8 mouse cellular contexts compared by ENCODE assay signal in genomic region chr9:108461181-108461631, GRCm38 (mm10). TPM values are rescaled to one million over a fixed set of nuclear protein-coding genes. Genes with fewer than 3 reads are reported as not detected.
DNase-seq lines count a peak whose midpoint lies in the region; ATAC-seq lines count a peak whose summit lies in the region.

TSS of gene Klhdc8b (minus strand) at chr9:108461581.

- DNase-seq in thymus, postnatal 0 days (ENCODE audit: low spot score), result no peak
- no peak for DNase-seq in thymus, postnatal 10 days (ENCODE audit: low spot score in 2 of 2)
- DNase-seq in intestine, embryonic 14.5 days (ENCODE audit: low spot score), result peak; percentile 57
- peak; percentile 38 for DNase-seq in retina, postnatal 1 day
- DNase-seq in spleen, postnatal 14 days (ENCODE audit: low spot score in 2 of 2), result no peak
- no peak for DNase-seq in testis, postnatal 14 days (ENCODE audit: low spot score)

- peaks cover 12% of the 10 kb centered on the region for H3K4me1 ChIP-seq in embryonic facial prominence, embryonic 12.5 days
- H3K4me1 ChIP-seq in intestine, embryonic 14.5 days (replicated peaks; ENCODE audit: control insufficient read depth, insufficient read depth, low read length), result peaks cover 19% of the 10 kb centered on the region
- peaks cover 12% of the 10 kb centered on the region for H3K4me1 ChIP-seq in limb, embryonic 12.5 days (replicated peaks)

- H3K4me3 ChIP-seq in embryonic facial prominence, embryonic 12.5 days, result peak within 1 kb of the TSS; percentile 95
- H3K4me3 ChIP-seq in intestine, embryonic 14.5 days (ENCODE audit: low read depth, low read length), result peak within 1 kb of the TSS; percentile 56
- H3K4me3 ChIP-seq in limb, embryonic 12.5 days (replicated peaks), result peak within 1 kb of the TSS; percentile 91

- H3K27ac ChIP-seq in embryonic facial prominence, embryonic 12.5 days, result peak within 1 kb of the TSS; percentile 85
- H3K27ac ChIP-seq in intestine, embryonic 14.5 days (ENCODE audit: low read depth), result peak within 1 kb of the TSS; percentile 98
- peak within 1 kb of the TSS; percentile 87 for H3K27ac ChIP-seq in limb, embryonic 12.5 days

- peak; percentile 36 for ATAC-seq in embryonic facial prominence, embryonic 12.5 days (ENCODE audit: insufficient number of reproducible peaks, insufficient read depth, low FRiP score, low TSS enrichment)
- no peak for ATAC-seq in intestine, embryonic 14.5 days (replicated peaks; ENCODE audit: low FRiP score, low TSS enrichment, low read depth)
- no peak for ATAC-seq in limb, embryonic 12.5 days (ENCODE audit: insufficient number of reproducible peaks, insufficient read depth, low FRiP score, low TSS enrichment, low read depth)

- H3K27me3 ChIP-seq in embryonic facial prominence, embryonic 12.5 days, result no peaks in the 10 kb centered on the region
- H3K27me3 ChIP-seq in intestine, embryonic 14.5 days (replicated peaks; ENCODE audit: control insufficient read depth, insufficient read depth, low read length), result no peaks in the 10 kb centered on the region
- no peaks in the 10 kb centered on the region for H3K27me3 ChIP-seq in limb, embryonic 12.5 days

- peak within 1 kb of the TSS; percentile 89 for H3K9ac ChIP-seq in embryonic facial prominence, embryonic 12.5 days
- H3K9ac ChIP-seq in intestine, embryonic 14.5 days (ENCODE audit: low read length), result peak within 1 kb of the TSS; percentile 91
- H3K9ac ChIP-seq in limb, embryonic 12.5 days (replicated peaks), result peak within 1 kb of the TSS; percentile 90

- peaks cover 32% of the 10 kb centered on the region for H3K36me3 ChIP-seq in embryonic facial prominence, embryonic 12.5 days
- peaks cover 36% of the 10 kb centered on the region for H3K36me3 ChIP-seq in intestine, embryonic 14.5 days (ENCODE audit: control insufficient read depth, insufficient read depth, low read length)
- H3K36me3 ChIP-seq in limb, embryonic 12.5 days, result peaks cover 35% of the 10 kb centered on the region

- 22% methylated on average over 11 of the region's 11 CpGs for whole genome bisulfite sequencing in embryonic facial prominence, embryonic 12.5 days
- WGBS in intestine, embryonic 14.5 days, result 19% methylated on average over 11 of the region's 11 CpGs
- 26% methylated on average over 11 of the region's 11 CpGs for WGBS in limb, embryonic 12.5 days

- H3K4me2 ChIP-seq in embryonic facial prominence, embryonic 12.5 days (replicated peaks), result peak within 1 kb of the TSS; percentile 80
- peak within 1 kb of the TSS; percentile 91 for H3K4me2 ChIP-seq in intestine, embryonic 14.5 days (ENCODE audit: low read length)
- H3K4me2 ChIP-seq in limb, embryonic 12.5 days, result peak within 1 kb of the TSS; percentile 92

- H3K9me3 ChIP-seq in embryonic facial prominence, embryonic 12.5 days, result no peaks in the 10 kb centered on the region
- no peaks in the 10 kb centered on the region for H3K9me3 ChIP-seq in intestine, embryonic 14.5 days (ENCODE audit: control insufficient read depth, low read length)
- no peaks in the 10 kb centered on the region for H3K9me3 ChIP-seq in limb, embryonic 12.5 days

RNA-seq across cellular contexts. Expression of gene Klhdc8b, which starts in this region (rescaled TPM):
- polyA plus RNA-seq in thymus, postnatal 0 days (2015; fragmentation: Nextera tagmentation; extraction: Ambion mirVana), result 9.5 and 11.2 TPM in 2 replicates
- polyA plus RNA-seq in embryonic facial prominence, embryonic 12.5 days (2016; fragmentation: Nextera tagmentation; extraction: Ambion mirVana), result 44.5 and 46.0 TPM in 2 replicates
- polyA plus RNA-seq in intestine, embryonic 14.5 days (2014; fragmentation: Nextera tagmentation; extraction: Ambion mirVana), result 59.9 and 60.7 TPM in 2 replicates
- polyA plus RNA-seq in limb, embryonic 12.5 days (2016; fragmentation: Nextera tagmentation; extraction: Ambion mirVana), result 33.0 and 36.0 TPM in 2 replicates

Comparison
In these comparisons a context has a peak if more than half of its experiments do, and no peak if none do; other contexts are left out.
1. DNase-seq: peak in intestine, embryonic 14.5 days (single experiment) and retina, postnatal 1 day (single experiment); none in thymus, postnatal 0 days (single experiment), thymus, postnatal 10 days (0 of 2), spleen, postnatal 14 days (0 of 2) and testis, postnatal 14 days (single experiment).
2. Peak in every context shown above with its lines, with median percentiles within 50 percentile points of each other: H3K27ac ChIP-seq, H3K4me2 ChIP-seq, H3K4me3 ChIP-seq and H3K9ac ChIP-seq.